Mouse (Mus musculus) splenic B cell, adult 2 months (primary cell): ENCODE results near the gene Calcoco2.

Source experiments
- DNase-seq: peaks from one replicate; pipeline ENCODE4 v3.0.0-alpha.2; 2011; ENCODE audit warnings: low read depth, low spot score
- H3K27me3 ChIP-seq: 2 replicates; pipeline ENCODE4 v1.6.1; 2012; ENCODE audit warnings: mild to moderate bottlenecking, low read length, moderate library complexity, mixed read lengths; ENCODE audit not compliant: control insufficient read depth, poor library complexity, insufficient read depth, severe bottlenecking
- H3K36me3 ChIP-seq: 2 replicates; pipeline ENCODE4 v1.6.1; 2012; ENCODE audit warnings: mild to moderate bottlenecking, low read length, moderate library complexity, mixed read lengths; ENCODE audit not compliant: control insufficient read depth, poor library complexity, insufficient read depth, severe bottlenecking

Gene Calcoco2

GRCm38 (mm10) chr11:96070353-96070752, 41.4 kb downstream of the Calcoco2 start:
- Histone ChIP-seq H3K27me3 (no peaks in the 10 kb centered on the region), H3K36me3 (0 out of 2 replicates have a peak, but pooled peaks cover 8% of the 10 kb centered on the region)
- no peak for DNase-seq

GRCm38 (mm10) chr11:96068231-96068630, 43.5 kb downstream of the Calcoco2 start:
- DNase-seq, result no peak
- H3K36me3 ChIP-seq, result 0 out of 2 replicates have a peak, but pooled peaks cover 8% of the 10 kb centered on the region
- no peaks in the 10 kb centered on the region for H3K27me3 ChIP-seq

GRCm38 (mm10) chr11:96065215-96065911, 46.4 kb downstream of the Calcoco2 start, which contains the start of gene Ube2z:
Gene Ube2z (minus strand): TSS chr11:96065388.
- H3K36me3 ChIP-seq, result peaks cover 7% of the 10 kb centered on the region; the same call in 1 of the 2 replicates
- no peaks in the 10 kb centered on the region for H3K27me3 ChIP-seq
- peak; percentile 96 for DNase-seq

GRCm38 (mm10) chr11:96064521-96065214, 47.1 kb downstream of the Calcoco2 start:
- peaks cover 6% of the 10 kb centered on the region; the same call in 1 of the 2 replicates for H3K36me3 ChIP-seq
- DNase-seq, result peak; percentile 64
- H3K27me3 ChIP-seq, result no peaks in the 10 kb centered on the region

- no peaks in the 10 kb centered on the region for H3K27me3 ChIP-seq
- no peak for DNase-seq
- H3K36me3 ChIP-seq, result peaks cover 22% of the 10 kb centered on the region
Observed at GRCm38 (mm10) chr11:96058309-96058708, 53.5 kb downstream of the Calcoco2 start.

- no peak for DNase-seq
- Histone ChIP-seq H3K36me3 (peaks cover 17% of the 10 kb centered on the region), H3K27me3 (no peaks in the 10 kb centered on the region)
Observed at GRCm38 (mm10) chr11:96050854-96051253, 60.9 kb downstream of the Calcoco2 start.

- Histone ChIP-seq H3K36me3 (peaks cover 14% of the 10 kb centered on the region), H3K27me3 (no peaks in the 10 kb centered on the region)
- no peak for DNase-seq
Observed at GRCm38 (mm10) chr11:96049939-96050338, 61.8 kb downstream of the Calcoco2 start.
